Mouse (Mus musculus) stomach, postnatal 0 days (tissue): Measurements from ENCODE around the gene Paxip1.

Experiments
- CTCF ChIP-seq: IDR thresholded peaks from 2 replicates; pipeline ENCODE4 v1.5.1; 2016; ENCODE audit warnings: antibody characterized with exemption, low read depth, mild to moderate bottlenecking, moderate library complexity
- EP300 ChIP-seq: optimal IDR thresholded peaks from 2 replicates; pipeline ENCODE3; 2016; ENCODE audit warnings: antibody characterized with exemption

GRCm38 (mm10) chr5:27717301-27717700, 74.2 kb downstream of the Paxip1 start:
- no peak for TF ChIP-seq CTCF
- no peak for TF ChIP-seq EP300
